Mouse (Mus musculus): ENCODE data around the gene Ntn4. TPM values are rescaled to one million over a fixed set of nuclear protein-coding genes. Genes with fewer than 3 reads are reported as not detected.

Ntn4 gene
- polyA plus RNA-seq, 1 experiment from 2014 or later, result 1.3 TPM

DNA sequence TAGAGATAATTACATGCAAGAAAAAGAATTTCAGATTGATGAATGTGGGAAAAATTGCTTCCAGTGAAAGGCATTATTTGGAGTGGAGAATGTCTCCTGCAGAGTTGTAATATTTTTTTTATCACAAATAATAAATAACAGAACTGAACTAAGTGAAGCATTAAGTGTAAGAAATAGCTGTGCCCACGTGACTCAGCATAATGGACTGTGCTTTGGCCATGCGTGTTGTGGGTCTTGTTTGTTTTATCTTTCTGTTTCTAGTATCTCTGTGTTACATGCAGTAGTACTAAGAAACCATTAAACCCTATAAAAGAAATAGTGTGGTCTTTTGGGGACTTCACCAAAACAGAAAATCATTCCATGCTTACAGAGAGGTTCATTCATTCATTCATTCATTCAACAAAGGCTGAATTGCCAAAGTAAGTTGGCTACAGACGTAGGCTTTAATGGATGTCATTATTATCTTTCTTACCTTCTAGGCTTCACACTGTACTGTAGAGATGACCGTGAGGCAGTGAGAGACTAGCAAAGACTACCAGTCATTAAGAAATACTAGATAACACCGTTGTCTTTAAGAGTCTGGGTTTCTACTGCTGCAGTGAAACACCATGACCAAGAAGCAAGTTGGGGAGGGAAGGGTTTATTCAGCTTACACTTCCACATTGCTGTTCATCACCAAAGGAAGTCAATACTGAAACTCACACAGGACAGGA, 81.3 kb downstream of the Ntn4 start:
- Histone ChIP-seq H3K4me2 (replicated peaks) (no peak overlapping the region), H3K27ac (replicated peaks) (no peak overlapping the region), H3K4me3 (no peak overlapping the region), H3K9ac (replicated peaks) (no peak overlapping the region), H3K27me3 (no peaks in the 10 kb centered on the region), H3K9me3 (no peaks in the 10 kb centered on the region), H3K36me3 (no peaks in the 10 kb centered on the region), H3K4me1 (peaks cover 10% of the 10 kb centered on the region)
- ATAC-seq (replicated peaks), result no peak
- WGBS, result 84% methylated on average over 5 of the region's 5 CpGs

DNA sequence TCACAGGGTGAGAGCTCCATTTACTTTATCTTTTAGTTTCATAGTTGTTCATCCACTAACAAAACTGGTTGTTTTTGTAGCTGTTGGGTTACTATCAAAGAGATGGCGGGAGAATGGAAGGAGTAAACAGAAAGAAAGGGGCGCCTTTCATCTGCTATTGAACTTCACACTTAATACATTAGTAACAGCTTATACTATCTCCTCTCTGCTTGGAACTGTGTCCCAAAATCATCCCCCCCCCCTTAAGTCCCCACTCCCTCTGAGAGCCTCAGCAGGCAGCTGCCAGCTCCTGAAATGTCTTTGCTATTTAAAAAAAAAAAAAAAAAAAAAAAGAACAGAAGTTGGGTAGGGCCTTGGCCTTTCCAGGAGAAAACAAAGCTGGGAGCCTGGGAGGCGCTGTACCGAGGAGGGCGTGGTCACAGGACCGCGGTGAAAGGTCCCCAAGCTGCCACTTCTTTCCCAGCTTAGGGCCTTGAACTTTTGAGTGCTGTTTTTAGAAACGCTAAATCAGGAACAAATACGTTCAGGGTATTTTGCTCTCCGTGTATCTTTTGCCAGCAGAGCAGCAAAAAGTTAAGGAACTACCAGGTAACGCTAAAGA, 83.6 kb downstream of the Ntn4 start:
- WGBS, result 8% methylated on average over 11 of the region's 11 CpGs
- H3K9ac ChIP-seq (replicated peaks), result no peak overlapping the region
- ATAC-seq (replicated peaks), result no peak
- H3K27me3 ChIP-seq, result no peaks in the 10 kb centered on the region
- H3K4me2 ChIP-seq (replicated peaks), result no peak overlapping the region
- H3K4me1 ChIP-seq, result peaks cover 10% of the 10 kb centered on the region
- H3K36me3 ChIP-seq, result no peaks in the 10 kb centered on the region
- H3K4me3 ChIP-seq, result no peak overlapping the region
- H3K27ac ChIP-seq (replicated peaks), result no peak overlapping the region
- no peaks in the 10 kb centered on the region for H3K9me3 ChIP-seq

DNA sequence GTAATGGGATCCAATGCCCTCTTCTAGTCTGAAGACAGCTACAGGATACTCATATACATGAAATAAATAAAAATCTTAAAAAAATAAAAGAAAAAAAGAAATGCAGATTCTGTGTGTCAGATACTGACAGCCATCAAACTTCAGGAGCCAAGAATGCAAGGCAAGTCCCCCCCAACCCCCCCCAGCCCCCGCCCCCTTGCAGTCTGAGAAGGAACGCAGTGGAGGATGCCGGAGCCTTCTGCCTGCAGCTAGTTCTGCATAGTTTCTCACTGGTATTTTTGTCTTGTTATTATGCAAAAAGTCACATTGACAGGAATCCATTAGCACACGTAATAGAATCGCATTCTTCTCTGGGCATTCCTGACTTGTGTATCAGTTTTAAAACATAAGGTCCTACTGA, 87.7 kb downstream of the Ntn4 start:
- no peaks in the 10 kb centered on the region for H3K27me3 ChIP-seq
- ATAC-seq (replicated peaks), result no peak
- 66% methylated on average over 5 of the region's 5 CpGs for WGBS

DNA sequence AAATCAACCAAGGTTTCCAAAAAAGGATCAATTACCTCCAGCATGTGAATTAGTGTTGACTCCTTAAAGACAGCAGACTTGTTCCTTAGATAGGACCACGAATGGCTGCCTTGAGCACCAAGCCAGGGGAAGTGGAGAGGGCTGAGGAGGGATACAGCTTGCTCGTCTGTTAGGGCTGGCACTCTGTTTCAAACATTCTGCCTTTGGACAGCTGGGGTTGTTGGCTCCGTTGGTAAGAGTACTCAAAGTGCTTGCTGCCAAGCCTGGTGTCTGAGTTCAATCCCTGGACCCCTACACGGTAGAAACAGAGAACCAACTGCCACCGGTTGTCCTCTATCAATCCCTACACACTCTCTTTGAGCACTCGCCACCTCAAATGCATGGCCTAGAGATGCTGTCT, 90.0 kb downstream of the Ntn4 start:
- no peaks in the 10 kb centered on the region for H3K27me3 ChIP-seq
- H3K9me3 ChIP-seq, result no peaks in the 10 kb centered on the region
- no peak for ATAC-seq (replicated peaks)
- no peak overlapping the region for H3K9ac ChIP-seq (replicated peaks)
- H3K4me2 ChIP-seq (replicated peaks), result no peak overlapping the region
- H3K27ac ChIP-seq (replicated peaks), result no peak overlapping the region
- no peaks in the 10 kb centered on the region for H3K4me1 ChIP-seq
- no peak overlapping the region for H3K4me3 ChIP-seq
- 70% methylated on average over 6 of the region's 6 CpGs for WGBS
- H3K36me3 ChIP-seq, result no peaks in the 10 kb centered on the region

More for the DNA sequence above, 87.7 kb downstream of the Ntn4 start:
- Histone ChIP-seq H3K9ac (replicated peaks) (no peak overlapping the region), H3K4me3 (no peak overlapping the region), H3K36me3 (no peaks in the 10 kb centered on the region), H3K4me2 (replicated peaks) (no peak overlapping the region), H3K9me3 (no peaks in the 10 kb centered on the region), H3K27ac (replicated peaks) (no peak overlapping the region), H3K4me1 (peaks cover 10% of the 10 kb centered on the region)

DNA sequence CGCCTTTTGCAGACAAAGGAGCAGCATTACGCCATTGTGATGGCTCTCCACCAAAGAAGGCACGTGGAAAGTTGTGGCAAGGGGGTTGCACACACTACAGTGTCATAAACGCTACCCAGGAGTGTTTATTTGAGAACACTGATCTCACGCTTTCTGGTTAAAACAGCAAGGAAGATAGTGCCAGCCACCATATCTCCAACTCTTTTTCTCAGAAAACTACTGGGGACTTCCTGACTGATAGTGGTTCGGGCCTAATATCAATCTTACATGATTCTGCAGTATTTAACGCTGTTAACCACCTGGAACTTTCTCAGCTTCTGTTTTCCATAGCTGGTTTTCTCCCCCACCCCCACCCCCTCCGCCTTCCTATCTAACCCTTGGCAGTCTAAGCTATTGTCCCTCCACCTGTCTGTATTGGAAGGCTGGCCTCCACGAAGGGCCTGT, 90.8 kb downstream of the Ntn4 start:
- Histone ChIP-seq H3K4me3 (no peak overlapping the region), H3K9me3 (no peaks in the 10 kb centered on the region), H3K9ac (replicated peaks) (no peak overlapping the region), H3K4me2 (replicated peaks) (no peak overlapping the region), H3K36me3 (no peaks in the 10 kb centered on the region), H3K27me3 (no peaks in the 10 kb centered on the region), H3K4me1 (peaks cover 5% of the 10 kb centered on the region), H3K27ac (replicated peaks) (no peak overlapping the region)
- no peak for ATAC-seq (replicated peaks)
- WGBS, result 82% methylated on average over 9 of the region's 9 CpGs

DNA sequence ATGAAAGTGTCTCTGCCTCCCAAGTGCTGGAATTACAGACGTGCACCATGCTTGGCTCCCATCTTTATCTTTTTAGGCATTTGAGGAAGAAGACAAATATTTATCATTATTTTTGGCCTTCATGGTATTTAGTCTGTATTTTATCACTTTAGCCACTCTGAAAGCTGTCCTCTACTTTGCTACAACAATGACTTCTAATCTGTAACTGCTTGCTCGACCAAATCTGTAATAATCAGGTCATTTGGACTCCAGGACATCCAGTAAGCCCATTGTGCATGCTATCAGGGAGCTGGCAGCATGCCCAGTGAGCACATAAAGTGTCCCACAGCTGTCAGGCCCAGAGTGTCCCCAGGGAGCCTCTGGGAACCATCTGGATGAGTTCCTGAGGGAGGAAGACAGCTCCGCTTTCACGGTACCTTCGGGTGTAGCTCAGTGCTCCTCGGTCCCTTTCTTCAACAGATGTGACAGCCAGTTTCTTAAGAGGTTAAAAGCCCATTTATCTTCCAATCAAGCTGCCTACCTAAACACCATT, 95.7 kb downstream of the Ntn4 start:
- WGBS, result 40% methylated on average over 6 of the region's 6 CpGs
- no peak overlapping the region for H3K27ac ChIP-seq (replicated peaks)

DNA sequence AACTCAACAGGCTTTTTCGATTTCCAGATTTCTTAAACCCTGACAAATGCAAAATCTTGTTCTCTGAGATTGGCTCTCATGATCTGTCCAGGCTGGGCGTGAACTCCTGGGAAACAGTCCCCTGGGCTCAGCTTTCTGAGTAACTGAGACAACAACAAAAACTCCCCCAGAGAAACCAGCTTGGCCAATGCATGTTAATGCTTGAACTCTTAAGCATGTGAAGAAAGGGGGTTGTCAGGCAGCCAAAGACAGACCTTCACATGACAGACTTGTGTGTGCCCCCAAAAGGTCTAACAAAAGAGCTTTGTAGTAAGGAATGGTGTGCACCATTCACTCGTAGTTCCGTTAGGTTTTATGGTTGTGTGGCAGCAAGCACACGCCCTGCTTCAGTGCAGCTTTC, 96.6 kb downstream of the Ntn4 start:
- no peak overlapping the region for H3K27ac ChIP-seq (replicated peaks)

More for the DNA sequence above, 95.7 kb downstream of the Ntn4 start:
- no peak overlapping the region for H3K9ac ChIP-seq (replicated peaks)
- no peaks in the 10 kb centered on the region for H3K36me3 ChIP-seq
- H3K27me3 ChIP-seq, result no peaks in the 10 kb centered on the region
- ATAC-seq (replicated peaks), result no peak
- peaks cover 6% of the 10 kb centered on the region for H3K4me1 ChIP-seq
- no peak overlapping the region for H3K4me2 ChIP-seq (replicated peaks)
- no peaks in the 10 kb centered on the region for H3K9me3 ChIP-seq
- no peak overlapping the region for H3K4me3 ChIP-seq

DNA sequence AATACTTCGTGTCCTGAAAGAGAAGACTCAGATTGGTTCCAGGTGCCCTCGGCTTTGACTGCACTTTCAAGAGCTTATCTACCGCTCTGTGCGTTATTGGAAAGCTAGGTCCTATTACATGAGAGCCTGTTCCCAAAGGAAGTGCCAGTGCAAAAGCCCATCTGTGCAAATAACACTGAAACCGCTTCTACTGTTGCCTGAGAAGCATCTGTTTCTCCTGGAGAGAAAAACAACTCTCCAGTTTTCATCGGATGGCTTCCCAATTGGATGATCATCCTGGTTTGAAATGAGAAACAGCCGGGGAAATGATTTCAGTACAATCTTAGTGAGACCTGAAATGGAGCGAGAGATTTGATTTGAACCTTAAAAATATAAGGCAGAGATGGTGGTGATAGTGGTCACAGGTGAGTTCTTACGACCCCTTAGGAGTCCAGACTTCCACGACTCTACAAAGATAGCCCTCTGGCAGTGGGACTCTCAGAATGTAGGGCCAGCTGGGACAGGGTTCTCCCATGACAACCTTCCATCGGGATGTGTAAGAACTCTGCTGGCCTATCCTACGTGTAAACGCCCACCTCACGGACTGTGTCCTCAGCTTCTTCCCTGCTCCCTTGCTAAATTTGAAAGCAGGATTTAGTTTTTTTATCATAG, 101.1 kb downstream of the Ntn4 start:
- Histone ChIP-seq H3K27ac (replicated peaks) (peak overlapping the region; percentile 27; the same call in 1 of the 2 replicates), H3K36me3 (no peaks in the 10 kb centered on the region), H3K27me3 (no peaks in the 10 kb centered on the region), H3K9ac (replicated peaks) (no peak overlapping the region), H3K9me3 (no peaks in the 10 kb centered on the region), H3K4me1 (0 out of 2 replicates have a peak, but pooled peaks cover 8% of the 10 kb centered on the region), H3K4me2 (replicated peaks) (no peak overlapping the region), H3K4me3 (no peak overlapping the region)
- no peak for ATAC-seq (replicated peaks)
- WGBS, result 77% methylated on average over 14 of the region's 14 CpGs

More for the DNA sequence above, 96.6 kb downstream of the Ntn4 start:
- Histone ChIP-seq H3K4me3 (no peak overlapping the region), H3K9me3 (no peaks in the 10 kb centered on the region), H3K4me1 (peaks cover 11% of the 10 kb centered on the region), H3K9ac (replicated peaks) (no peak overlapping the region), H3K27me3 (no peaks in the 10 kb centered on the region), H3K36me3 (no peaks in the 10 kb centered on the region), H3K4me2 (replicated peaks) (no peak overlapping the region)
- no peak for ATAC-seq (replicated peaks)
- WGBS, result 37% methylated on average over 5 of the region's 5 CpGs

DNA sequence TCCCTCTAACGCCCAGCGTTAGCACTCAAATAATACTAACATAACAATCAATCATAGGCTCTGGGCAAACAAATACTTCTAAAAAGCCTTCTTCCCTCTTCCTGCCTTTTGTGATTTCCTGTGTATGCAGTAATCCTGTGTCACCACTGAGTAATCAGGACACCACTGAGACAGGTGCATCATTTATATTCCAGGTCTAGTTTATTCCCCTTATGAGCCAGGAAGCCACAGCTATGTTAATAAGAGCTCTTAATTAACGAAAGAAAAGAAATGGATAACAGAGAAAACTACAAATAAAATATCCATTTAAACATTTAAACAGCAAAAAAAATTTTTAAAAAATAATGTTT, 101.6 kb downstream of the Ntn4 start:
- H3K4me2 ChIP-seq (replicated peaks), result no peak overlapping the region
- H3K27ac ChIP-seq (replicated peaks), result peak overlapping the region; percentile 27; the same call in 1 of the 2 replicates
- no peaks in the 10 kb centered on the region for H3K36me3 ChIP-seq
- H3K9ac ChIP-seq (replicated peaks), result no peak overlapping the region
- no peak overlapping the region for H3K4me3 ChIP-seq
- WGBS, result 76% methylated on average over 3 of the region's 3 CpGs
- 0 out of 2 replicates have a peak, but pooled peaks cover 8% of the 10 kb centered on the region for H3K4me1 ChIP-seq
- H3K27me3 ChIP-seq, result no peaks in the 10 kb centered on the region
- no peaks in the 10 kb centered on the region for H3K9me3 ChIP-seq
- no peak for ATAC-seq (replicated peaks)

DNA sequence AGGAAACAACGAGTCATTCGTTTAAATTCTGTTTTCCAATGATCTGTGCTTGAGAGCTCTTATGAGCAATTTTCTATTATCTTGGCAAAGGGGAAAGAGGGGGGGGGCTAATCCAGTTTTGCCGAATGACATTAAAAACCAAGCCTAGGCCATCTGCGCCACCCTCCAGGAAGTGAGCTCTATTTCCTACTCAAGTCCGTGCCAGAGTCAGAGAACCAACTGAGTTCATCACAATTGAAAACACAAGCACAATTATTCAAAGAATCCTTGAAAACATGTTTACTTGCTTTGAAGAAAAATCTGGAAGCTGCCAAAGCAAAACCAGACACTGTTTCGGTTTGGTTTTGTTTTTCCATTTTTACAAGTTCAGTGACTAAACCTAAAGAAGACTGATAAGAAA, 102.1 kb downstream of the Ntn4 start:
- Histone ChIP-seq H3K27ac (replicated peaks) (no peak overlapping the region), H3K9ac (replicated peaks) (no peak overlapping the region), H3K27me3 (no peaks in the 10 kb centered on the region), H3K4me1 (0 out of 2 replicates have a peak, but pooled peaks cover 8% of the 10 kb centered on the region), H3K4me3 (no peak overlapping the region), H3K36me3 (no peaks in the 10 kb centered on the region), H3K4me2 (replicated peaks) (no peak overlapping the region), H3K9me3 (no peaks in the 10 kb centered on the region)
- ATAC-seq (replicated peaks), result no peak
- 49% methylated on average over 6 of the region's 6 CpGs for WGBS

DNA sequence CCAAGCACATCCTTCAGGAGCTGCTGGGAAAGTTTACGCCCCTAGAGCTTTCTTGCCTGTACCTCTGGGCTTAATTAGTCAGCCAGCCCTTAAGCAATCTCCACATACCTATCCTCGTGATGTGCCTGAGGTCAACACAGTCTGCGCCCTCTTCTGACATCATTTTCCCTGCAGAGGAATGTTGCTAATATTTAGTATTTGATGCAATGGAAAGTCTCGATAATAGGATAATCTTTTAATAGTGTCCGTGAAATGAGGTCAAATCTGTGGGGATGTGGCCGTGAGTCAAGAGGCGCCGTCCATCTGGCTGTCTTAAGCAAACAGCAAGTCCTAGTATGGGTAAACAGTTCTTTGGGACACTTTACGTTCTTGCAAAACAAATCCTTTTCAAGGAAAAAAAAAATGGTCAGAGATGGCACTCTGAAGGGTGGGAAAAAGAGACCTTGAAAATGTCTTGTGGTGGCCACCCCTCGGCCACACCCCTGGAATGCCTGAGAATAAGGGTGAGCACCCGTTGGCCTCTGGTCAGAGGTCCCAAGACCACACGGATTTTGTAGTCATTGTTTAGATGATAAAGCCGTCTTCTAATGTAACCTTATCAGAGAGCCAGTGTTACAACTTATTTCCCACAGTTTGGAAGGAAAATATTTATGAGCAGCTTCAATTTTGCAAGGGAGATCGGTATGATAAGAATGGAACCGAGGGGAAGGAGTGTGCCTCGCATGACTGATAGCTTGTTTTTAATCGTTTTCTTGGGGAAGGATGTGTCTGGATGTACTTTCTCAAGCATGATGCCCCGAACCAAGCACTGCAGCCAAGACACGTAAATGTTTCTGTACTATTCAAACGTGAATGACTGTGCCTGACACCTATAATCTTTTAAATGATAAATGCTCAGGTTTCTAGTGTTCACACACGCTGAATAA, 109.0 kb downstream of the Ntn4 start:
- Histone ChIP-seq H3K4me2 (replicated peaks) (no peak overlapping the region), H3K27me3 (no peaks in the 10 kb centered on the region), H3K9ac (replicated peaks) (no peak overlapping the region), H3K4me1 (no peaks in the 10 kb centered on the region), H3K36me3 (no peaks in the 10 kb centered on the region), H3K27ac (replicated peaks) (no peak overlapping the region), H3K4me3 (no peak overlapping the region), H3K9me3 (no peaks in the 10 kb centered on the region)
- WGBS, result 82% methylated on average over 21 of the region's 21 CpGs
- ATAC-seq (replicated peaks), result no peak
